Mouse (Mus musculus) kidney, adult 2 months (tissue): ENCODE measurements around the gene Mthfd2l.

Experiments
- CTCF ChIP-seq: fragments of 200-500 bp; conservative IDR thresholded peaks from 2 replicates; pipeline ENCODE4 v1.5.1; 2011; ENCODE audit warnings: low read depth, mild to moderate bottlenecking, control low read depth, low read length, moderate library complexity, mixed read lengths; ENCODE audit not compliant: insufficient read depth, insufficient read length
- POLR2A ChIP-seq: fragments of 200-500 bp; IDR thresholded peaks from one replicate; pipeline ENCODE4 v1.6.1; 2011; ENCODE audit warnings: low read depth, low read length, control low read depth

GRCm38 (mm10) chr5:91027164-91027563 lies 96.2 kb downstream of the Mthfd2l start, which contains the start of gene Epgn:
- TF ChIP-seq CTCF (no peak), POLR2A (no peak)
